Mouse (Mus musculus) kidney, postnatal 25 days (tissue): ENCODE data around the gene Hhipl1.
A peak's percentile ranks its signal among the peaks of the same experiment; 100 is the strongest.

Source experiments
- DNase-seq, 2 experiments: peaks; one replicate each; pipeline ENCODE4 v3.0.0; 2021; ENCODE audit warnings: mixed read lengths in 2 of 2

The Hhipl1 gene

GRCm38 (mm10) chr12:108365340-108365739 is 59.3 kb downstream of the Hhipl1 start:
- peak; percentile 64 to 83 for DNase-seq

GRCm38 (mm10) chr12:108365868-108366267 is 59.8 kb downstream of the Hhipl1 start:
- no peak for DNase-seq

GRCm38 (mm10) chr12:108367909-108368308 is 61.8 kb downstream of the Hhipl1 start:
- DNase-seq, result peak; percentile 56 to 76

GRCm38 (mm10) chr12:108368921-108369320 is 62.9 kb downstream of the Hhipl1 start:
- peak; percentile 17 to 48 for DNase-seq

- peak; percentile 34 to 75 for DNase-seq
Observed at GRCm38 (mm10) chr12:108370596-108371428, 64.7 kb downstream of the Hhipl1 start, which contains the start of gene Eml1. Gene Eml1 (plus strand): TSS chr12:108370957.

GRCm38 (mm10) chr12:108371429-108371765 is 65.3 kb downstream of the Hhipl1 start:
- peak; percentile 51 to 70 for DNase-seq

GRCm38 (mm10) chr12:108372241-108372640 is 66.2 kb downstream of the Hhipl1 start:
- DNase-seq, result no peak

GRCm38 (mm10) chr12:108373611-108374010 is 67.5 kb downstream of the Hhipl1 start:
- no peak for DNase-seq

GRCm38 (mm10) chr12:108374689-108375088 is 68.6 kb downstream of the Hhipl1 start:
- DNase-seq, result no peak

GRCm38 (mm10) chr12:108378379-108379133 is 72.5 kb downstream of the Hhipl1 start:
- no peak for DNase-seq
